ENCODE assay signal across 9 mouse cellular contexts in genomic region chr5:75377311-75378300, GRCm38 (mm10).
DNase-seq lines count a peak whose midpoint lies in the region; ATAC-seq and TF ChIP-seq lines count a peak whose summit lies in the region.
"Had no signal": no experiment of that assay in that cellular context is flagged by ENCODE, and none has a peak within 500 bp of the region (broad histone marks: within the 10 kb centered on the region; RNA-seq: fewer than 3 reads in every experiment).

No protein-coding gene starts in this region.

- peaks cover 11 to 17% of the 10 kb centered on the region in 2 experiments for H3K4me1 ChIP-seq in heart, embryonic 14.5 days (ENCODE audit: control insufficient read depth in 2 of 2, insufficient read depth in 2 of 2, low read length in 2 of 2)
- peaks cover 2% of the 10 kb centered on the region; the same call in 1 of the 2 replicates for H3K4me1 ChIP-seq in liver, adult 2 months (ENCODE audit: control insufficient read depth, insufficient read depth, low read length)
- peaks cover 9% of the 10 kb centered on the region for H3K4me1 ChIP-seq in midbrain, embryonic 13.5 days (replicated peaks)
- H3K4me1 ChIP-seq: hindbrain, embryonic 15.5 days had no signal

- no peak for DNase-seq in heart, postnatal 10 days
- DNase-seq in liver, adult 2 months (ENCODE audit: extremely low read depth, low read depth, low spot score) = peak; percentile 78
- DNase-seq in B cell, adult 2 months = no peak
- no peak for DNase-seq in layer of hippocampus, postnatal 36 days
- no peak for DNase-seq in spleen, adult 18-20 months

- TF ChIP-seq POLR2A in liver, adult 2 months (IDR thresholded peaks at IDR 0.05; ENCODE audit: extremely low read depth, insufficient read depth, low read length) = no peak

- 0 out of 2 replicates have a peak overlapping the region, but pooled peaks have one; percentile 27 for H3K9ac ChIP-seq in heart, embryonic 14.5 days (ENCODE audit: low read length)
- H3K9ac ChIP-seq in liver, adult 2 months (ENCODE audit: low read depth, low read length) = peak overlapping the region; percentile 15
- no peak overlapping the region for H3K9ac ChIP-seq in midbrain, embryonic 13.5 days (replicated peaks)
- H3K9ac ChIP-seq: hindbrain, embryonic 15.5 days had no signal

- H3K27me3 ChIP-seq in heart, embryonic 14.5 days (ENCODE audit: control insufficient read depth, insufficient read depth, low read length) = no peaks in the 10 kb centered on the region
- H3K27me3 ChIP-seq in liver, adult 2 months (ENCODE audit: control insufficient read depth, insufficient read depth, low read length) = no peaks in the 10 kb centered on the region
- no peaks in the 10 kb centered on the region for H3K27me3 ChIP-seq in midbrain, embryonic 13.5 days
- H3K27me3 ChIP-seq: hindbrain, embryonic 15.5 days had no signal

- H3K4me3 ChIP-seq in heart, embryonic 14.5 days (ENCODE audit: control insufficient read depth in 1 of 2, insufficient read depth in 1 of 2, low read depth in 1 of 2, low read length in 2 of 2) = no peak overlapping the region
- peak overlapping the region; percentile 11; the same call in 1 of the 2 replicates for H3K4me3 ChIP-seq in liver, adult 2 months (ENCODE audit: insufficient read depth, low read depth, low read length)
- no peak overlapping the region for H3K4me3 ChIP-seq in midbrain, embryonic 13.5 days (replicated peaks)
- H3K4me3 ChIP-seq: hindbrain, embryonic 15.5 days had no signal

- H3K36me3 ChIP-seq in heart, embryonic 14.5 days (ENCODE audit: control insufficient read depth, insufficient read depth, low read length) = no peaks in the 10 kb centered on the region
- no peaks in the 10 kb centered on the region for H3K36me3 ChIP-seq in liver, adult 2 months (ENCODE audit: control insufficient read depth, insufficient read depth, low read length)
- H3K36me3 ChIP-seq in midbrain, embryonic 13.5 days = no peaks in the 10 kb centered on the region
- H3K36me3 ChIP-seq: hindbrain, embryonic 15.5 days had no signal

- no peak for ATAC-seq in heart, embryonic 14.5 days (ENCODE audit: insufficient number of reproducible peaks, insufficient read depth, low FRiP score, low read depth)
- peak; percentile 53; the same call in 1 of the 2 replicates for ATAC-seq in common myeloid progenitor, adult 5-6 weeks (replicated peaks; ENCODE audit: low read depth, poor library complexity, severe bottlenecking)
- peak; percentile 60; the same call in 1 of the 2 replicates for ATAC-seq in midbrain, embryonic 13.5 days

- no peak for TF ChIP-seq CTCF in liver, adult 2 months (IDR thresholded peaks at IDR 0.05; ENCODE audit: low read depth, low read length)

- H3K27ac ChIP-seq in heart, embryonic 14.5 days (replicated peaks in 1 of 2; ENCODE audit: control insufficient read depth in 1 of 2, insufficient read depth in 1 of 2, low read depth in 2 of 2, low read length in 2 of 2) = peak overlapping the region; percentile 35 to 53
- H3K27ac ChIP-seq in liver, adult 2 months (replicated peaks; ENCODE audit: insufficient read depth, low read depth, low read length) = peak overlapping the region; percentile 26
- H3K27ac ChIP-seq in midbrain, embryonic 13.5 days = no peak overlapping the region
- H3K27ac ChIP-seq: hindbrain, embryonic 15.5 days had no signal

- peak overlapping the region; percentile 52 for H3K4me2 ChIP-seq in heart, embryonic 14.5 days (ENCODE audit: low read length)
- H3K4me2 ChIP-seq in midbrain, embryonic 13.5 days (replicated peaks) = no peak overlapping the region
- H3K4me2 ChIP-seq: hindbrain, embryonic 15.5 days had no signal

- intact Hi-C loops in heart, postnatal 10 days (cut with DNase I) = loop anchor here (5.0 kb wide), 2 partner anchors 200 to 475 kb away; no protein-coding TSS in a partner anchor

- WGBS in heart, embryonic 14.5 days = 24% methylated on average over 19 of the region's 19 CpGs
- 25% methylated on average over 19 of the region's 19 CpGs for WGBS in liver, adult 2 months
- WGBS in midbrain, embryonic 13.5 days = 45% methylated on average over 19 of the region's 19 CpGs

- no peaks in the 10 kb centered on the region for H3K79me2 ChIP-seq in liver, adult 2 months (ENCODE audit: control insufficient read depth, insufficient read depth, low read length)

- 0 out of 2 replicates have a peak, but pooled peaks cover 1% of the 10 kb centered on the region for H3K9me3 ChIP-seq in heart, embryonic 14.5 days (ENCODE audit: control insufficient read depth, low read length)
- H3K9me3 ChIP-seq in midbrain, embryonic 13.5 days = no peaks in the 10 kb centered on the region
- H3K9me3 ChIP-seq: hindbrain, embryonic 15.5 days had no signal
